Mouse (Mus musculus) embryonic fibroblast, embryonic 13.5 days (primary cell): Measurements from ENCODE around the gene Cdr2l. TPM values are rescaled to one million over a fixed set of nuclear protein-coding genes. Genes with fewer than 3 reads are reported as not detected.
A peak's percentile ranks its signal among the peaks of the same experiment; 100 is the strongest.

Source experiments
- H3K27ac ChIP-seq: 2 replicates; pipeline ENCODE4 v1.5.1; 2012; ENCODE audit warnings: low read length, control low read depth, inconsistent platforms; ENCODE audit not compliant: insufficient read depth
- H3K4me1 ChIP-seq: 2 replicates; pipeline ENCODE4 v1.6.1; 2011; ENCODE audit warnings: low read length; ENCODE audit not compliant: control insufficient read depth, insufficient read depth
- H3K4me3 ChIP-seq: 2 replicates; pipeline ENCODE4 v1.5.1; 2011; ENCODE audit warnings: mild to moderate bottlenecking, control low read depth, low read length; ENCODE audit not compliant: insufficient read depth
- CTCF ChIP-seq: IDR thresholded peaks from 2 replicates; pipeline ENCODE4 v1.5.1; 2011; ENCODE audit warnings: mild to moderate bottlenecking, control low read depth, low read length, moderate library complexity, borderline replicate concordance; ENCODE audit not compliant: insufficient read depth
- POLR2A ChIP-seq: IDR thresholded peaks from 2 replicates; pipeline ENCODE4 v1.6.1; 2011; ENCODE audit warnings: low read depth, mild to moderate bottlenecking, control low read depth, low read length, moderate library complexity
- polyA plus RNA-seq: library from polyadenylated mRNA; stranded (reverse); fragments of >200 nt; gene quantifications from 2 replicates; pipeline ENCODE4 v1.2.4, GENCODE M21; 2011; ENCODE audit warnings: low read depth; ENCODE audit not compliant: missing spikeins, insufficient read length

The Cdr2l gene
- polyA plus RNA-seq, 1 experiment = 24.2 TPM

DNA sequence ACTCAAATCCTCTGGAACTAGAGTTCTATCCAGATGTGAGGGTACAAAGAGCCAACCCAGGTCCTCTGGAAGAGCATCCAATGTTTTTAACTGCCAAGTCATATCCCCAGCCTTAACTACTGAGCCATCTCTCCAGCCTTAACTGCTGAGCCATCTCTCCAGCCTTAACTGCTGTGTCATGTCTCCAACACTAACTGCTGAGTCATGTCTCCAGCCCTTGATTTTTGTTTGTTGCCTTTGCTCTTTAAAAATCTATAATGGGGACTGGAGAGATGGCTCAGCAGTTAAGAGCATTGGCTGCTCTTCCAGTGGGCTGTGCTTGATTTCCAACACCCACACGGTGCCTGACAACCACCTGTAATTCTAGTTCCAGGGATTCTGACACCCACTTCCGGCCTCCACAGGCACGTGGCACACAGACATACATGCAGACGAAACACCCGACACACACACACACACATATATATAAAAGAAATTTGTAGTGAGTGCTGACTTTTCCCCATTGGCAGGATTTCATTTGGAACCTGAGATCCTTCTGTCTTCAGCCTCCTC, 55.9 kb downstream of the Cdr2l start:
- Histone ChIP-seq H3K4me3 (no peak overlapping the region), H3K27ac (no peak overlapping the region), H3K4me1 (peaks cover 4% of the 10 kb centered on the region; the same call in 1 of the 2 replicates)
- TF ChIP-seq CTCF (no peak), POLR2A (no peak)

DNA sequence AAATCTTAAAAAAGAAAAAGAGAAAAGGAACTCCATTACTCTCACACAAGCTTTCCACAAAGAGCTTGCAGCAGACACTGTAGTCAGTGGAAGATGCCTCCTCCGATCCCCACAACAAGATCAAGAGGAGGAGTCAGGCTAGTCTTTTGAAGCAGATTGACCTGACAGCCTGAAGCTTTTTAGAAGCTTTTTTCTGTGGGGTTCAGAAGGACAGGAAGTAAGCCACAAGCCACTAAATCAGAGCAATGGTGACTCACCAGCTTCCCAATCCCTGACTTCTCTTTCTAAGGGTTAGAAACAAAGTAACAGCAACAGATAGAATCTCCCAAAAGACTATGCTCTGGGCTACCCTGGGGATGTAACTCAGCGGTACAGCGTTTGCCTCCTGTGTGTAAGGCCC, 57.6 kb downstream of the Cdr2l start:
- TF ChIP-seq CTCF (no peak), POLR2A (no peak)
- Histone ChIP-seq H3K27ac (no peak overlapping the region), H3K4me3 (no peak overlapping the region), H3K4me1 (peaks cover 4% of the 10 kb centered on the region; the same call in 1 of the 2 replicates)

DNA sequence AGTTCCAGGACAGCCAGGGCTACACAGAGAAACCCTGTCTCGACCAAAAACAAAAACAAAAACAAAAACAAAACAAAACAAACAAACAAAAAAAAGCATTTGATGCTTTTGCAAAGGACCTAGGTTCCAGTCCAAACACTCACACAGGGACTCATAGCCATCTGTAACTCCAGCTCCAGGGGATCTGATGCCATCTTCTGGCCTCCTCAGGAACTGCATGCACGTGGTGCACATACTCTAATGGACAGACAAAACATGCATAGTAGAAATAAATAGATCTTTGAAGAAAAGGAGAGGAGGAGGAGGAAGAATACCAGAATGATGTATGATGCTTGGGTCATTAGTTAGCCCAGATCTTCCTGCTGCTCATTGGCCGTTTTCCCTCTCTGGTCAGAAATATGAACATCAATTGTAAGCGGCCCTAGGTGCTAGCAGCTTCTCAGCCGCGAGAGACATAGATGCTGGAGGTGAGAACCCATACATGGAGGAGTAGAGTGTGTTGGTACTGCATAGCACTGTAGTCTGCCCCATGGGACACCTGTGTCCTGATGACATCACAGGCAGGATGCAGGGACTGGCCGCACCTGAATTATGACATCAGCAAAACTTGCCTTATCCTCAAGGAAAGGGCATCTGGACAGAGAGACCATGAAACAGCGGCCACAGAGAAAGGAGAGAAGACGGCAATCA, 58.3 kb downstream of the Cdr2l start, which contains the start of gene Trim80:
TSS of gene Trim80 (plus strand) at position 640 of the 690 bp plus-strand sequence.
- peaks cover 4% of the 10 kb centered on the region; the same call in 1 of the 2 replicates for H3K4me1 ChIP-seq
- peak; percentile 20; the same call in 1 of the 2 replicates for TF ChIP-seq CTCF
- no peak for TF ChIP-seq POLR2A
- H3K4me3 ChIP-seq = no peak within 1 kb of the TSS
- no peak within 1 kb of the TSS for H3K27ac ChIP-seq

DNA sequence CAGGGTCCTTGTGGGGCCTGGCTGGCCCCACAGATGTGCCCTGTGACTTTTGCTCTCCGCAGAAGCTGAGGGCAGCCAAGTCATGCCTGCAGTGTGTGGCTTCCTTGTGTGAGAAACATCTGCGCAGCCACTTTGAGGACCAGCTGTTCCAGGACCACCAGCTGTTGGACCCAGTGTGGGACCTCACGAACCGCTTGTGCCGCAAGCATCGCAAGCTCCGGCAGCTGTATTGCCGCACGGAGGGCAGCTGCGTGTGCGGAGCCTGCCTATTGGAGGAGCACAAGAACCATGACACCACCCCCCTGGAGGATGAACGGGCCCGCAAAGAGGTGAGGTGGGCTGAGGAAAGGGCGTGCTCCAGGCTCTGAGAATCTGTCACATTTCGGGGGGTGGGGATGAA, 59.7 kb downstream of the Cdr2l start:
- TF ChIP-seq POLR2A (no peak), CTCF (no peak)

More for the DNA sequence above, 59.7 kb downstream of the Cdr2l start:
- Histone ChIP-seq H3K4me1 (no peaks in the 10 kb centered on the region), H3K27ac (no peak overlapping the region), H3K4me3 (no peak overlapping the region)

Other genes starting within 250 kb of the Cdr2l start
- gene Cd300lf, start 247.9 kb upstream of the Cdr2l start, polyA plus RNA-seq = 0.81 TPM in 1 of 2 replicates, not detected in the other
- gene Slc9a3r1, start 218.6 kb upstream of the Cdr2l start, polyA plus RNA-seq = 22.3 and 23.4 TPM in 2 replicates
- 11.6 and 13.3 TPM in 2 replicates for gene Tmem104, start 194.4 kb upstream of the Cdr2l start, polyA plus RNA-seq
- 13.3 and 20.7 TPM in 2 replicates for gene Nat9, start 194.1 kb upstream of the Cdr2l start, polyA plus RNA-seq
- gene Grin2c, start 114.7 kb upstream of the Cdr2l start, polyA plus RNA-seq = not detected in 2 replicates
- gene Fdxr, start 104.9 kb upstream of the Cdr2l start, polyA plus RNA-seq = 4.1 and 6.4 TPM in 2 replicates
- gene Fads6, start 84.3 kb upstream of the Cdr2l start, polyA plus RNA-seq = 0.15 TPM in 1 of 2 replicates, not detected in the other
- gene Otop2, start 74.8 kb upstream of the Cdr2l start, polyA plus RNA-seq = not detected in 2 replicates
- 0.15 TPM in 1 of 2 replicates, not detected in the other for gene Ush1g, start 59.9 kb upstream of the Cdr2l start, polyA plus RNA-seq
- gene Otop3, start 47.2 kb upstream of the Cdr2l start, polyA plus RNA-seq = not detected in 2 replicates
- 3.2 and 5.9 TPM in 2 replicates for gene Hid1, start 14.2 kb upstream of the Cdr2l start, polyA plus RNA-seq
- gene Mrpl58, start 21.8 kb downstream of the Cdr2l start, polyA plus RNA-seq = 35.3 and 46.6 TPM in 2 replicates
- gene Atp5h, start 38.0 kb downstream of the Cdr2l start, polyA plus RNA-seq = 334 and 405 TPM in 2 replicates
- gene Kctd2, start 38.2 kb downstream of the Cdr2l start, polyA plus RNA-seq = 15.9 and 18.2 TPM in 2 replicates
- gene Trim80, start 58.6 kb downstream of the Cdr2l start, polyA plus RNA-seq = not detected in 2 replicates
- gene Slc16a5, start 80.6 kb downstream of the Cdr2l start, polyA plus RNA-seq = not detected in 2 replicates
- 7.1 and 8.2 TPM in 2 replicates for gene Armc7, start 93.8 kb downstream of the Cdr2l start, polyA plus RNA-seq
- 54.2 and 76.2 TPM in 2 replicates for gene Nt5c, start 109.9 kb downstream of the Cdr2l start, polyA plus RNA-seq
- gene Jpt1, start 132.5 kb downstream of the Cdr2l start, polyA plus RNA-seq = 141 and 164 TPM in 2 replicates
- gene Sumo2, start 154.4 kb downstream of the Cdr2l start, polyA plus RNA-seq = 408 and 505 TPM in 2 replicates
- 68.0 and 81.1 TPM in 2 replicates for gene Nup85, start 182.5 kb downstream of the Cdr2l start, polyA plus RNA-seq
- gene Mrps7, start 222.0 kb downstream of the Cdr2l start, polyA plus RNA-seq = 31.0 and 36.5 TPM in 2 replicates
- gene Gga3, start 222.1 kb downstream of the Cdr2l start, polyA plus RNA-seq = 17.0 and 30.3 TPM in 2 replicates
- 22.3 and 26.6 TPM in 2 replicates for gene Mif4gd, start 231.1 kb downstream of the Cdr2l start, polyA plus RNA-seq
- 13.6 and 14.0 TPM in 2 replicates for gene Slc25a19, start 246.4 kb downstream of the Cdr2l start, polyA plus RNA-seq